Mouse (Mus musculus): ENCODE measurements at regions not wholly inside any gene's neighbourhood (a gene's known extent, or its start where the extent isn't known, plus 50 kb on each side); places are given as distances from the start of the nearest gene placed in this dataset.
A peak's percentile ranks its signal among the peaks of the same experiment; 100 is the strongest.

DNA sequence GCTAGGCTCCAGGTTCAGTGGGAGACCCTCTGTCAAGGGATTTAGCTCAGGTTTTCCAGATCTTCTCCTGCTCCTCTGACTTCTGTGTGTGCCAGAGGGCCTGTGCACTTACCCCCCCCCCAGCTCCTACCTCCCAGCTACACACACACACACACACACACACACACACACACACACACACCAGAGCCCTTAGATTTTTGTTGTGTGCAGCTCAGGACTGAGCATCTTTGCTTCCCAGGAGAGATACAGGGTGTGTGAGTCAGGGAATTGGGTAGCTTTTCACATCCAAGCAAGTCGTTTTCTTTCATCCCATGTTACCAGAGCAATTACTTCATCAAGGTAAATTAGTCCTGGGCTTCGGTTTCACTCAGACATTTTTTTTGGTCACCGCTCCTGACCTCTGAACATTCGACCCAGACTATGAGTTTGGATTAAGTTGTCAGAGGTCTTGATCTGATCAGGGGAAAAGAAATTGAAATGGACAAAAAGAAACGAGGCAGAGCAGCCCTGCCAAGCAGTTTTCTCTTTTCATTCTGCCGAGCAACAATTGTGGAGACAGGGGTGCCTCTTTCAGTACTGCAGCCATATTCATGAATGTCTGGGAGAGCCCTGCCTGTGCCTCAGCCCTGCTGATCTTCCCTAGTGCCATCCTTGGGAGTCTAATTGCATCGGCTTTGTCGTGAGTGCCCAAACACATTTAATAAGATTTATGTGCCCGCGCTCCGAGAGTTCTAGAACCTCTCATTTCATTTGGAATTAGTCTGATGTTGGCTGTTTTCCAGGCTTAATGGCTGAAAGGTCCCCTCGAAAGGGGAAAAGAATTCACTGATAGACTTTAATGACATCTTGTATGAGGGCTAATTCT lies 241.3 kb downstream of the 1500009L16Rik start:
- DNase-seq (ENCODE audit: low read depth): no peak

DNA sequence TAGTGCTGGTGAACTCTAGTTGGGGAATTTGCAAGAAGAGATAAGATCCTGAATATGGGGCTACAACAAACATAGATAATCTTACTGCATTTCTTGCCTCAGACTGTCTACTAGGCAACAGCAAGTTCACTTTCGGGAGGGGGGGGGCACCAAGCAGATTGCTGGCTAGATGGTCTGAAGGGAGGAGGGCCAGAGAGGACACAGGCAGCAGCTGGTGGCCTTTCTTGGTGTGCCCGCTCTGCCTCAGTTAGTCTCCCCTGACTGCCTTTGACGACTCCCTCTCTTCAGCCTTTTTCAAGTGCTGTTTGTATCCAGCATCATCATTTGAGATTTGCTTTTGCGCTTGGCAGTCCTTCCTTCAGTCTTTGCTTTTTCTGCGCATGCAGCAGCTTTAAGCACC lies 242.2 kb downstream of the 1500009L16Rik start:
- DNase-seq (ENCODE audit: low read depth): no peak

DNA sequence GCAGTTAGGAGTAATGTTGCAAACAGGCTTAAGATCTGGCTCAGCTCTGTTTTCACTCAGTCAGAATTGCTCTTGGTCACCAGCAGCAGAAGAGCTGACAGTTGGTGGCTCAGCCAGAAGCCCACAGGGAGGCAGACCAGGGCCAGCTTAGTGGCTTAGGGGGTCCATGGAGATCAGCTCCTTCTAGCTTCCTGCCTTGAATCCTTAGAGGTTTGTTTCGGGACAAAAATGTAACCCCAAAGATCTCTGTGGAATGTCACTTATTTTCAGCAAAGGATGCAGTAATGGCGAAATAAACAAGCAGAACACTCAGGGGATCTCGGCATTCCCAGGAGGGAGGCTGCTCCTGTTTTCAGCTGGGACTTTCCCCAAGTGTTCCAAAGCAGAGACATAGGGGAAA lies 247.8 kb downstream of the 1500009L16Rik start:
- DNase-seq (ENCODE audit: low read depth): no peak

DNA sequence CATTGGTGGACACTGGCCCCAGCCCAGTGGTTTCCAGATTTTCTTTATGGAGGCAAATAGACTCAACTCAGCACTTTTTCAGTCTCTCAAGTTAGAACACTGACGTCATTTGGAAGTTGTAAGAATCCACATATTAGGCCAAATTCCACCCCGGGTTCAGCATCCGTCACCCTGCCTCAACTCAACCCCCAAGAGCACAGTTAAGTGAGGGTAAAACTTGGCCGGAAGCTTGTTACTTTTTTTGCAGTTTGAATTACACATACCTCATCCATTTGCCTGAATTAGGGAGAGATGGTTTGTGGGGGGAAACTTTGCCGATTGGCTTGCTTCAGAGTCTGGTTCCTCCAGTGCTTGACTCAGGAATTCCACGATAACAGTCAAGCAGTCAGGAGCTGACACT lies 251.9 kb downstream of the 1500009L16Rik start:
- no peak for DNase-seq (ENCODE audit: low read depth)

DNA sequence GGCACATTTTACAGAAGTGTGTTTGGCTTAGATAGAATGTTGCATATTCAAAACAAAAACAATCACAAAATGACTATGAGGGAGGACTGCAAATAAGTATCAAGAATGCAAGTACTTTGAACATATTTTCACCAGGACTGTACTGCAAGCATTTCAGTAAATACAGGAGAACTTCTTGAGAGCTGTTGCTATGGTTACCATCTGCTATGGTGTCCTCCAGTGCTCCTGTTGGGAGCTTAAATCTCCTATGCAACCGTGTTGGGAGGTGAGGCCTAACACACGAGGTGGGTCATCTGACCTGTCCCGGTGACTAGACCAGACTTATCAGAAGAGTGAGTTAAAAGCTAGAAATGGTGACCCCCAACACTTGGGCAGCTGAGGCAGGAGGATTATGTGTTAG lies 253.9 kb downstream of the 1500009L16Rik start:
- DNase-seq (ENCODE audit: low read depth): no peak

DNA sequence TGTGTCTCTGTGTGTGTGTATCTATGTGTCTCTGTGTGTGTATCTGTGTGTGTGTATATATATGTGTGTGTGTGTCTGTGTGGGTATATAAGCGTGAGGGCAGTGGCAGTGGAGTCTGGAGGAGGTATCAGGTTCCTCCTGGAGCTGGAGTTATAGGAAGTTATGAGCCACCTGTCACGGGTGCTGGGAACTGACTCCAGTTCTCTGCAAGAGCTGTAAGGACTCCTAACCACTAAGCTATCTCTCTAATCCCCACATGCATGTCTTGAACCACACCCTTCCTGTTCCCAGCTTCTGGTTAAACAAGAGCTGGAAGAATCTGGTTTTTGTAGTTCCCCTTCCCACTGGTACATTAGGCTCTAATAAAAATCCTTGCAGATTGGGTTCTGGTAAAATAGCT lies 257.3 kb downstream of the 1500009L16Rik start:
- DNase-seq (ENCODE audit: low read depth): no peak

DNA sequence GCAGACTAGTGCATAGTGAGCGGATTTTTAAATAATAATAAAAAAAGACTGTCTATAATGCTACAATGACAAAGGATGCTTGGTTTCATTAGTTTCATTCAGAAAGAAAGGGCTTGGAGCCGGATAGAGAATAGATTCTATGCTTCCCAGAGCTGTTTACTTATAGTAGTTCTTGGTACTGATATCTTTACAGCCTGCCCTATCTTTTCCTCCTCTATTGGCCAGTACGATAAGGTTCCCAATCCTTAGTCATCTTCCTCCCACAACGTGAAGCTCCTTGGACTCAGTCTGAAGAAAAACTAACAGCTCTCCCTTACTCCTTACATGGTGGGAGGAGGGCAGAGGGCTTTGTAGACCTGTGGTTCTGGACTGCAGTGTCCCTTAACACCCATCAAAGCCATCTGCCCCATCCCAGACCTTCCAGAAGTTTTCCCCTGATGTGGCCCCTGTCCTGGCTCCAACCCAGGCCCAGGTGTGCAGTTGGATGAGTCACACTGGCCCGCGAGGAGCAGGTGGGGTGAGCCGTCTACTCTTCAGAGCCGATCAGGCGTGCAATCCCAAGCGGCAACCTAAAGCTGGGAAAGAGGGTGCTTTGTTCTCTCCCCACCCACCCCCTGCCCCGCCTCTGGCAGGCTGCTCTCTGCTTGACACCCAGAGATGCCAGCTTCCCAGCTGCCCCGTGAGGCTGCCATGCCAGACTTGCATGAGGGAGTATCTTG lies 262.2 kb downstream of the 1500009L16Rik start:
- no peak for DNase-seq (ENCODE audit: low read depth)

DNA sequence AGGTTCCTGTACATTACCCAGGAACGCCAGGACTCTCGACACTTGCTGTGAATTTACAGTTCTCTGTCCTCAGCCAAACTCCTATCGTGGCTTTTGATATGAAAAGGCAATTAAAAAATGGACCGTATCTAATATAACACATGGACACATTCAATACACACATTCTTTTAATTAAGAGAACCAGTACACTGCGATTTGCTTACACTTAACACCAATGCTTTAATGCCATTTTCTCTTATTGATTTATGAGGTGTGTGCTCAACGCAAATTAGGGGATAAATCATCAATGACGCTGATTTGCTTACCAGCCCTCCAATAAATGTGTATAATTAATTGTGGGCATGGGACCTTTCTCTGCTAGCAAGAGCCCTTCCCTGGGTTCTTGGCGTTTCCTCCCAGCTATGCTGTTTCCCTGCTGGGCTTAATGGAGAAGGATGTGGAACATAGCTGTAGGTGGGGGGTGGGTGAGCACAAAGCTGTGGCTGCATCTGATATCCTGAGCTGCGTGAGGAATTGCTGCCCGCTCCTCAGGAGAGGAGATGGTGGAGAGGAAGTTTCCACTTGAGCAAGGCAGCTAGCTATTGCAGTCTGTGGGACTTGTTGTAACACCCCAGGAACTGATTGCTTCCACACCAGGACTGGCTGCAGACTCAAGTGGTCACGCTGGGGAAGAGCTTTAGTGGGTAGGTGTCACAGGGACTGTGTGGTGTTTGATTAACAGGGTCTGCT lies 270.1 kb downstream of the 1500009L16Rik start:
- no peak for DNase-seq (ENCODE audit: low read depth)

DNA sequence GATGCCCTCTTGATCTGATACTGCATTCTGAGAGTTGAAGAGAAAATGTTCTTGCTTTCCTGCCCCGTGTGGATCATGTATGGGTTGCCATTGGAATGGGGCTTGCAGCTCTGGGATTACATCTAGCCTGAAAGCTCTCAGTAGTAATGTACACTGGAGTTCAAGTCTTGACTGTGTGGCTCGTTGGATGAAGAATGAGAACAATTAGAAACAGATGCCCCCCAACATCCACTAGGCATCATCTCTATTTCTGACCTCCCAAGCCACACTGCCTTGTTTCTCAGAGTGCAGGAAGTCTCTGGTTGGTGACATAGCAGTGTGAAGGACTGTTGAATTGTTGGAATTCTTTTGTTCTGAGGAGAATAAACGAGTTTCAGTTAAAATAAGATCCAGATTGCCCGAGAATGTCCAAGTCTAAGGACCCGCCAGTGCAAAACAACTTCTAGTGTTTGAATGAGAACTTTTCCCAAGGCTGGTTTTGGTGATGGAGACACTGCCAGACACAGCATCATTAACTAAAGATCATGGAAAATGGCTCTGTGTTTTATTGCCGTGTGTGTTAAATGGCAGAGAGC lies 272.4 kb downstream of the 1500009L16Rik start:
- no peak for DNase-seq (ENCODE audit: low read depth)

DNA sequence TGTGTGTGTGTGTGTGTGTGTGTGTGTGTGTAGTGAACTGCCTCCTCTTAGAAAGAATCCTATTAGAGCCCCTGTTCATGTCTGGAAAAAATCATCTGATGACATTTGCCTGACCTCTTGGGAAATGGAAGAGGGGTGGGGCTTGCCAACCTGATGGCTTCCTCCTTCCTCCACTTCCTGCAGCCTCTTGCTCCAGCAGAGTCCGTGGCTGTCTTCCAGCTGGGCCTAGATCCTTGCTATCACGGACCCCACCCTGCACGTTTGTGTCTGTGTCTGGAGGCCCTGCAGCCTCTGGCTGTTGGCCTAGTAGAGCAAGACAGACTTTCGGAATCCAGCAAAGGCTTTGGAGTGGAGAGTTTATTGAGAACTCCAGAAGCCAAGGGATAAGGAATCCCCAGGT lies 273.2 kb downstream of the 1500009L16Rik start:
- no peak for DNase-seq (ENCODE audit: low read depth)

DNA sequence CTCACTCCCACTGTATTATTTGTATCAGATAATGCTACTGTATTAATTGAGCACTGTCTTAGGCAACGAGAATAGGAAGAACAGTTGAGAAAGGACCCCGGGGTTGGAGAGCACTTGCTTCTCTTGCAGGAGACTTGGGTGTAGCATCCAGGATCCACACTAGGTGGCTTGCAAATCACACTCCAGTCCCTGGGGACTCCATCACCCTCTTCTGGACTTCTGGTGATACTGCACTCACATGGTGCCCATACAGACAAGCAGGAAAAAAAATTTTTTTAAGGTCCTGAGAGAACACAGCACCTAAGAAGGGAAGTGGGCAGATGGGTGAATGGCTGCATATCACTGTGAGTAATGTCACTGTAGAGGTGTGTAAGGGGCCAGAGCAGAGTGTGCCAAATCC lies 273.8 kb downstream of the 1500009L16Rik start:
- DNase-seq (ENCODE audit: low read depth): no peak

DNA sequence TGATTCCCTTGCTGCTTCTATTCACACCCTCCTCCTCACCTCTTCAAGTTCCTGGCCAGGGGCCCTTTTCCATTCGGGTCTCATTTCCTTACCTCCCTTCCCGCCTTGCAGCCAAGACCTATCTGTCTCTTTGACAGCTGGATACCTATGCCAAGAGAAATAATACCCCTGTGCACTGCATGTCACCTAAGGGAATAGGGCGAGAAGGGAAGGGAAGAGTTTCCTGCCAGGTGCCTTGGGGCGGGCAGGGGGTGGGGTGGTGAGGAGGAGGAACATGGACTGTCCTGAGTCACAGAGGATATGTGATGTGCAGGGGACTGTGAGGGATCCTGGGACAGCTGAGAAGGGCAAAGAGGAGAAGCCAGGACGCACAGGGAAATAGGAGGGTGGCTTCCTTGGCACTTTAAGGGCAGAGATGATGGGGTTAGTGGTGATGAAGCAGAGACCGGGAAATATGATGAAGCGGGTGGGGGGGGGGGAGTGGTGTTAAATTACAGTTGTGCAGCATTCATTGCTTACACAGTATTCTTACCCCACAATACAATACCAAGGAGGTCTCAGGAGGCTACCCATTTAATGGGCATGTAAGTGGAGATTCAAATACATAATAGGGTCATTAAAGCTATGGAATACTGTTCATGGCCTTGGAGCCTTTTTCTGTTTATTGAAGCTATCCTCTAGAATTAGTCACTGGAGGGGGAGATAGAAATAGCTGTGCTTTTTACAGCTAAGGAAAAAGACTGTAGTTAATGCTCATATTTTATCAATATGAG lies 278.0 kb downstream of the 1500009L16Rik start:
- DNase-seq (ENCODE audit: low read depth): no peak

DNA sequence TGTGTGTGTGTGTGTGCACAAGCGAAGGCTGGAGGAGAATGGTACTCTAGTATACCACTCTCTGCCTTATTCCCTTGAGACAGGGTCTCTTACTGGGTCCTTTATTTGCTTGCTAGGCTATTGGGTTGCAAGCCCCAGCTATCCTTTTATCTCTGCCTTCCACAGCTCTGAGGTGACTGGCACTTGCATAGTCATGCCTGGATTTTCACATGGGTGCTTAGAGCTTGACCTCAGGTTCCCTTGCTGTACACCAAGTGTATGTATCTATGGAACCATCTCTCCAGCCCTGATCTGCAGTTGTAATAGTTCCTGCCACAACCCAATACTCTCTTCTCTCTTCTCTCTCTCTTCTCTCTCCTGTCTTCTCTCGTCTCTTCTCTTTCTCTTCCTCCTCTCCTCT lies 280.1 kb downstream of the 1500009L16Rik start:
- DNase-seq (ENCODE audit: low read depth): no peak

DNA sequence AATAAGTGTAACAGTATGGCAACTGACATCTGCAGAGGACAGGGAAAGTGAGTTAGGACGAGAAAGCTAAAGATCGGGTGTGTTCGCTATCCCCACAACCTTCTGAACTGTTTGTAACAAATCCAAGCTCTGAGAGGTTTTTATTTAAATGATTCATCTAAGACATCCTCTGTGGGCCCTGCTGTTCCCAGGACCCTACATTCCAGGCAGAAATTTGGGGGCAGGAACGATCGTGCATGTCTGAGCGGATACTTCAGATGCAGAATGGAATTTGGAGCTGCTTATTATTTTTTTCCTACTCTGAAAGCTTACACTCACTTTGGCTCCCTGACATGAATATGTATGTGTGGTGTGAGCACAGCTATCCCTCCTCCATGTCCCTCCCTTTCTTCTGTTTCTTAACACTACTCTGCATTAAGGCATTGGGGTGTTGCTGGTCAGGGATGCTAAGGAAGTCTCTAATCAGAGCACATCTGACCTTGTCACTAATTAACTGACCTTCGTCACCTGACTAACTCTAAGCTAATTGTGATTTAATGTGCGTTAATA lies 281.0 kb downstream of the 1500009L16Rik start:
- no peak for DNase-seq (ENCODE audit: low read depth)

DNA sequence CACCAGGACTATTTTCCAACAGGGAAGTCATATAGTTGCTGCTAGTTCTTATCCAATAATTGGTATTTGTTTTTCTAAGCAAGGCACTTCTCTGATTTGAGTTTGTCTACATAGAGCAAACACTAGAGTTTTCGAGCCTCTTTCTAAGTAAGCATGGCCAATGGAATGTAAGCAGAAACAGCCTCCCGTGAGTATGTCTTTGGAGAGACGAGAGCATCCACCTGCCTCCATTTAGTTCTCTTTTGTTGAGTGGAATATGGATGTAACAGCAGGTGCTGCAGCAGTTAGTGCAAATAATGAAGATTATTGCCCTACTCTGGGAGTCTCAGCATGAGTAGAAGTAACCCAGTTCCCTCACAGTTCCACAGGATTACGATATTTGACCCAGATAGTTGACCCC lies 286.3 kb downstream of the 1500009L16Rik start:
- no peak for DNase-seq (ENCODE audit: low read depth)

DNA sequence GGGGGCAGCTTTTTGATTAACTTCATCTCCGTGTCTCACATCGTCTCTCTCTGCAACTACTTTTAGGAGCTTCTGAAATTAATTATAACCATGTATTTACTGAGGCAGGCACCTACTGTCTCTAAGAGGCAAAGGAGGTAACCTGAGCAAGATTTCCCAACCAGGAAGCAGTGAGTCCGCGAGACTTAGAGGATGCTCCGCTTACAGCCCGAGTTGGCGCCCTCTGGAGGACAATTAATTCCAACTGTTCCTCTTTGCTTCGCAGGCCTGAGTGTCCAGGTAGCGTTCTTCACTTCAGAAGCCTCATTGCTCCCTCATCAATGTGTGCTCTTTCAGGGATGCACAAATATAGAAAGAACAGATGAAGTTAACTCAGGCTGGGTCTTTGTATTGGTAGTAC lies 296.7 kb downstream of the 1500009L16Rik start:
- peak; percentile 28 for DNase-seq (ENCODE audit: low read depth)

DNA sequence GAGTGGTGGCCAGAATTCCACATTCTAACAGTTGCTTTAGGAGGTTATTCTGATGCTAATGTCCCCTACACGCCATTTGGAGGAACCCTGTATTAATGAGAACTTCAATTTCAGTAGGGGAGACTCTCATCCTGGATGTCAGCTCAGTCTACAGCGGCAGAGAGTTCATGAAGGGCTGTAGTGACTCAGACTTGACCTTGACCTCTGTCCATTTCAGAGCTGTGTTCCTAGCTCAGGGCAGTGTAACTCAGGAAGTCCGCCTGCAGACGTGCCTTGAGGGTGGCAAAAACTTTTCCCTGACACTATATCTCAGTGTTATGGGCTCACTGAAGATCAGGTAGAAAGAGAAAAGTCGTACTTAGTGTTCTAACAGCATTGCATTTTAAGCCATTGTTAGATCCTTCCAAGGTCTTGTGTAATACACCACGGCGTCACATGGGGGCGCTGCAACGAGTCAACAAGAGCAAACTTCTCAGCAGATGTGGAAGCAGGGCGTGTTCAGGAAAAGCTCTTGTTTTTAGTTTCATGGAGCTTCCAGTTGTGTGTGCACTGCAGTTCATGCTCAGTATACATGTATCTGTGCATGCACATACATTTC lies 297.5 kb downstream of the 1500009L16Rik start:
- DNase-seq (ENCODE audit: low read depth): peak; percentile 32

DNA sequence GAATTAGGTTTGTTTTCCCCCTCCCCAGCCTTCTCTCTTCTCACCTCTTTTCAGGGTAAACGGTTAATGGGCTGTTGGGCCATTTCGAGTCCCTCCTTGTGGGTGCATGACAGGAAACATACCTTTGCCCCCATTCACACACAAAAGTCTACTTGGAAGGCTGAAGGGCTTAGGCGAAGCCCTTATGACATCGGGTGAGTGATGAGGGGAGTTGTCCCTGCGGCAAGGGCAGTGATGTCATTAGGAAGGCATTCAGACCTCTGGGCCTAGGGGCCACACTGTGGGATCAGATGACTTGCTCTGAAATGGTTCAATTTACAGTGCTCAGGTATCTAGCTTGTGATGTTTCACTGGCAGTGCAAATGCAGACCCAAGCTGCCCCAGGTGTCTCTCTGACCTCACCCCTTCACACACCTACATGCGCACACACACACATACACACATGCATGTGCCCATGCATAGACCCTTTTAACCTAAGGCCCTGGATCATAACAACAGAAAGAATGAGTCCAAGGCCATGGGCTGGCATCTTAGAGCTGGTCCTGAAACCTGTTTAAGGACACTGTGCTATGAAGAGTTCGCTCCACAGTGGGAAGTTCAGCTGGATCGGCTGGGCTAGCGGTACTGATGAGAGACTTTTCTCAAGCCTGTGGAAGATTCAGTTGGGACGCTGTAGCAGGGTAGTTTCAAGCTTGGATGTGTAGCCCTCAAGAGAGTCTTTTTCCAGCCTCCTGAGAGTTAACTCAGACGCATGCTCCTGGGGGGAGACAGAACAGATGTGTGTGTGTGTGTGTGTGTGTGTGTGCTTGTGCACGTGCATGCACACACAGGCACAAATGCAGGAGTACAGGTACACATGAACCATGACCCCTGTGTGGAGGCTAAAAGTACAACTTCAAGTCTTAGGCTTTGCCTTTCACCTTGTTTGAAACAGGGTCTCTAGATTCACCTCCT lies 298.8 kb downstream of the 1500009L16Rik start:
- no peak for DNase-seq (ENCODE audit: low read depth)

DNA sequence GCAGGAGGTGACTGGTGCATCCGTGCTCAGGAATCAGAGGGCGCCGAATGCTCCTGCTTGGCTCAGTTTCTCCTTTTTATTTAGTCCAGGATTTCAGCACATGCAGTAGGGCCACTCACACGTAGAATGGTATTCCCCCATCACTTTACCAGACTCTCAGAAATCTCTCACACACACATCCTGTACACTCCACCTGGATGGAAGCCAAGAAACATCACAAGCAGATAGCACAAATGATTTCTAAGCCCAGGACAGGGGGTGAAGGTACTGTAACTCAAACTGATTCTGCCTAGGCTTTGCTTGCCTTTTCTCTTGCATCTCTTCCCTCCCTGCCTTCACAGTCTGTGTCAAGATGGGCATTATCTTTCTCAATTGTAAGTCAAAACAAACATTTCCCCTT lies 301.6 kb downstream of the 1500009L16Rik start:
- DNase-seq (ENCODE audit: low read depth): no peak

DNA sequence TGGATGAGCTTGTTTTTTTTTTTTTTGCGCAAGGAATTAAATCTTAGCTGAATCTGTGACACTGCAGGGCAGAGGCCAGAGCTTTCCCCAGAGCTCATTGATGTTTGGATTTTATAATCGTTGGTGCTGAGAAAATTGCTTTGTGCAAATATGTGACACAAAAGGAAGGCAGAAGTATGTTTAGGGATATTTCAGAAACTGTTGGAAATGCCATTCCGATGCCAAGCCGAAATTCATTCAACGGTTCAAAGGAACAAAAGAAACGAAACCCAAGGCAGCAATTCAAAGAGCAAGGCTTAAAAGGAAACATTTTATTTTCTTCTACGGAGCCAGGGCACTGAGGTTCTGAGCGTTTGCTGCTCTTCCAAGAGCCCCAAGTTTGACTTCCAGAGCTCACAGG lies 302.2 kb downstream of the 1500009L16Rik start:
- DNase-seq (ENCODE audit: low read depth): no peak
